Comparison of ENCODE assay signal across 12 mouse cellular contexts in the genomic region with DNA sequence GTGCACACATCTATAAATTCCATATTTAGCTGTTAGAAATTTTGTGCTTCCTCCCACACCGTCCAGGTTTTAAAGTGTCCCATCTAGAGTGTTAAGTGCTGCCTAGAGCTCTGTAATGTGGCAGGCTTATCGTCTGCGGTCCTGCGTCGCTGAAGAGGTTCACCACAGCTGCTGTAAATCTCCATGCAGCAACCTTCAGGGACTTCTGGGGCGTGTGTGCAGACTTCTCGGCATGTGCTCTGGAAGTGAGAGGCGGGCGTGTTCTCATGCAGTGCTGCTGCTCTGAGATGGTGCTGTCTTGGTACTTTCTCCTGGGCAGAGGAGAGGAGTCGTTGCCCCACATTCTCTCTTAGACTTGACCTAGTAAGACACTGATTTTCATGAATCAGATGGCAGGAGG. TPM values are rescaled to one million over a fixed set of nuclear protein-coding genes. Genes with fewer than 3 reads are reported as not detected.
DNase-seq lines count a peak whose midpoint lies in the region; ATAC-seq and TF ChIP-seq lines count a peak whose summit lies in the region.
"Had no signal": no experiment of that assay in that cellular context is flagged by ENCODE, and none has a peak within 500 bp of the region (broad histone marks: within the 10 kb centered on the region; RNA-seq: fewer than 3 reads in every experiment).

No protein-coding gene starts in this region.

- TF ChIP-seq POLR2A in kidney, adult 2 months (IDR thresholded peaks at IDR 0.05; ENCODE audit: low read depth, low read length), result no peak

- peaks cover 8% of the 10 kb centered on the region; the same call in 1 of the 2 replicates for H3K4me1 ChIP-seq in embryonic facial prominence, embryonic 14.5 days (ENCODE audit: control insufficient read depth, insufficient read depth, low read length)
- H3K4me1 ChIP-seq in embryonic facial prominence, embryonic 10.5 days, result peaks cover 22% of the 10 kb centered on the region
- H3K4me1 ChIP-seq in kidney, adult 2 months (ENCODE audit: control insufficient read depth, insufficient read depth, low read length), result peaks cover 54% of the 10 kb centered on the region
- H3K4me1 ChIP-seq in neural tube, embryonic 15.5 days, result peaks cover 16% of the 10 kb centered on the region

- H3K9me3 ChIP-seq in embryonic facial prominence, embryonic 14.5 days (ENCODE audit: control insufficient read depth, low read length), result no peaks in the 10 kb centered on the region
- no peaks in the 10 kb centered on the region for H3K9me3 ChIP-seq in embryonic facial prominence, embryonic 10.5 days
- H3K9me3 ChIP-seq in neural tube, embryonic 15.5 days (replicated peaks), result no peaks in the 10 kb centered on the region
- H3K9me3 ChIP-seq: forebrain, embryonic 10.5 days had no signal

- peak; percentile 41 for DNase-seq in embryonic facial prominence, embryonic 14.5 days (ENCODE audit: low spot score)
- DNase-seq in embryonic facial prominence, embryonic 10.5 days (ENCODE audit: low spot score), result no peak
- DNase-seq in kidney, adult 2 months, result peak; percentile 44
- DNase-seq in kidney, postnatal 10 days, result no peak
- DNase-seq in right cerebral cortex, postnatal 14 days, result peak; percentile 34
- DNase-seq in right cerebral cortex, postnatal 10 days (ENCODE audit: low spot score in 2 of 2), result no peak
- DNase-seq in urinary bladder, postnatal 14 days (ENCODE audit: low spot score), result no peak
- DNase-seq: gastrocnemius, postnatal 14 days; lung, postnatal 14 days; right cerebral cortex, postnatal 4 days had no signal

- H3K36me3 ChIP-seq in embryonic facial prominence, embryonic 14.5 days (ENCODE audit: control insufficient read depth, insufficient read depth, low read length), result no peaks in the 10 kb centered on the region
- no peaks in the 10 kb centered on the region for H3K36me3 ChIP-seq in embryonic facial prominence, embryonic 10.5 days (replicated peaks)
- H3K36me3 ChIP-seq in kidney, adult 2 months (ENCODE audit: control insufficient read depth, insufficient read depth, low read length), result no peaks in the 10 kb centered on the region
- H3K36me3 ChIP-seq in neural tube, embryonic 15.5 days, result no peaks in the 10 kb centered on the region
- H3K36me3 ChIP-seq: forebrain, embryonic 10.5 days had no signal

- no peak overlapping the region for H3K27ac ChIP-seq in embryonic facial prominence, embryonic 14.5 days (replicated peaks; ENCODE audit: low read depth, low read length)
- H3K27ac ChIP-seq in embryonic facial prominence, embryonic 10.5 days (replicated peaks), result no peak overlapping the region
- H3K27ac ChIP-seq in kidney, adult 2 months (ENCODE audit: insufficient read depth, low read depth, low read length), result peak overlapping the region; percentile 90
- no peak overlapping the region for H3K27ac ChIP-seq in neural tube, embryonic 15.5 days (replicated peaks)

- no peak overlapping the region for H3K4me2 ChIP-seq in embryonic facial prominence, embryonic 14.5 days (ENCODE audit: low read depth, low read length)
- H3K4me2 ChIP-seq in neural tube, embryonic 15.5 days, result no peak overlapping the region

- H3K9ac ChIP-seq in embryonic facial prominence, embryonic 14.5 days (ENCODE audit: low read depth, low read length), result no peak overlapping the region
- no peak overlapping the region for H3K9ac ChIP-seq in neural tube, embryonic 15.5 days (replicated peaks)

- no peak for TF ChIP-seq CTCF in kidney, adult 2 months (conservative IDR thresholded peaks at IDR 0.05; ENCODE audit: insufficient read depth, insufficient read length, low read depth, low read length)

- WGBS in embryonic facial prominence, embryonic 14.5 days, result 30% methylated on average over 10 of the region's 10 CpGs
- 62% methylated on average over 10 of the region's 10 CpGs for WGBS in embryonic facial prominence, embryonic 10.5 days
- 30% methylated on average over 10 of the region's 10 CpGs for WGBS in kidney, adult 2 months
- 25% methylated on average over 10 of the region's 10 CpGs for WGBS in neural tube, embryonic 15.5 days

- ATAC-seq in embryonic facial prominence, embryonic 14.5 days (ENCODE audit: low read depth), result no peak
- ATAC-seq in neural tube, embryonic 15.5 days (ENCODE audit: low FRiP score), result peak; percentile 53

- H3K27me3 ChIP-seq in embryonic facial prominence, embryonic 14.5 days (replicated peaks; ENCODE audit: control insufficient read depth, insufficient read depth, low read length), result no peaks in the 10 kb centered on the region
- H3K27me3 ChIP-seq in embryonic facial prominence, embryonic 10.5 days (replicated peaks; ENCODE audit: low read depth, poor library complexity, severe bottlenecking), result no peaks in the 10 kb centered on the region; the same call in 1 of the 2 replicates
- H3K27me3 ChIP-seq in kidney, adult 2 months (replicated peaks; ENCODE audit: control insufficient read depth, insufficient read depth, low read length), result no peaks in the 10 kb centered on the region
- no peaks in the 10 kb centered on the region for H3K27me3 ChIP-seq in neural tube, embryonic 15.5 days (replicated peaks)

- H3K4me3 ChIP-seq in embryonic facial prominence, embryonic 14.5 days (ENCODE audit: low read depth, low read length), result no peak overlapping the region
- no peak overlapping the region for H3K4me3 ChIP-seq in embryonic facial prominence, embryonic 10.5 days
- H3K4me3 ChIP-seq in kidney, adult 2 months (ENCODE audit: insufficient read depth, low read depth, low read length), result no peak overlapping the region
- no peak overlapping the region for H3K4me3 ChIP-seq in neural tube, embryonic 15.5 days (replicated peaks)
- H3K4me3 ChIP-seq: forebrain, embryonic 10.5 days had no signal

RNA-seq across cellular contexts. Expression of a gene that starts 32.9 kb away (rescaled TPM):
- polyA plus RNA-seq in embryonic facial prominence, embryonic 14.5 days (2014; fragmentation: Nextera tagmentation; extraction: Ambion mirVana), result 10.0 and 10.2 TPM in 2 replicates
- polyA plus RNA-seq in embryonic facial prominence, embryonic 10.5 days (2016; fragmentation: Nextera tagmentation; extraction: Ambion mirVana), result 6.6 and 8.1 TPM in 2 replicates
- polyA plus RNA-seq in kidney, adult 2 months (2012; rRNA removed), result 30.0 and 31.6 TPM in 2 replicates
- polyA plus RNA-seq in neural tube, embryonic 15.5 days (2015; fragmentation: Nextera tagmentation; extraction: Ambion mirVana), result 13.9 and 17.9 TPM in 2 replicates

Comparison
In these comparisons a context has a peak if more than half of its experiments do, and no peak if none do; other contexts are left out.
1. DNase-seq: peak in embryonic facial prominence, embryonic 14.5 days (single experiment), kidney, adult 2 months (single experiment) and right cerebral cortex, postnatal 14 days (single experiment); none in embryonic facial prominence, embryonic 10.5 days (single experiment), kidney, postnatal 10 days (single experiment), right cerebral cortex, postnatal 10 days (0 of 2) and urinary bladder, postnatal 14 days (single experiment).